Mouse (Mus musculus): ENCODE data around the gene Kif24.

The Kif24 gene

GRCm38 (mm10) chr4:41464345-41465286, at the start of gene Kif24, which contains the start of gene Nudt2:
TSS of gene Kif24 (minus strand) at chr4:41464887.
TSS of gene Nudt2 (plus strand) at chr4:41465151.
- DNase-seq (ENCODE audit: low read depth, low spot score) = peak; percentile 98

DNA sequence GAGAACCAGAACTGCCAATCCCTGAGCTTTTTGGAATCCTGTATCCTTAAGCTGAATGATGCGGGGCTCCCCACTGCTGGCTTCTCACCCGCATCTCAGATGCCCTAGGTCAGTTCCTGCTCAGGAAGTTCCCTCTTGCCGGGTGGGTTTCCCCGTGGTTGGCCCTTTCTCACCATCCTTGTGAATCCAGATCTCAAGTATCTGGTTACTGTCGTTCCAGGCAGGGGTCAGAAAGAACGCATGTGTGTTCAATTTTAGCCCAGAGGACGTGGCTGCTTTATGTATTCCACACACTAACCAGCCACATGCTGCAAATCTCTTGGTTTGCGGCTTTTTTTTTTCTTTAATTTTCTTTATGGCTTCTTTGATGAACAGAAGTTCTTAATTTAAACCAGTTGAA, 49.0 kb upstream of the Kif24 start:
- no peak for DNase-seq (ENCODE audit: low read depth, low spot score)

DNA sequence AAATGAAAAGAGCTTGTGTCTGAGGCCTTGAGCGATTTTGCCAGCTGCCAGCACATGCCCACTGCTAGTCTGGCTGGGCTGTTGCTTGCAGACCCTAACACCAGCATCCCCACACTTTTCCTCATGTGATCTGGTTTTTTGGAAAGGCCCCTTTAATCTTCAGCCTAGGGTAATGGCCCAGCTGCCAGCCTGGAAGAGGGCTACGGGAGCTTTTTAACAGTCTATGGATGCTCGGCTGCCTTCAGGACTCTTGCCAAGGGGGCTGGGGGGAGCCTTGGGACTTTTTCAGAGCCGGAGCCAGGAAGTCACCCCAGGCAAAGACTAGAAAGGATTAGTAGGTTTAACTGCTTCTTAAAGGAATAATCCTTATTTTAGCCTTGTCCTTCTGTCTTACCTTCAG, 48.6 kb upstream of the Kif24 start:
- no peak for DNase-seq (ENCODE audit: low read depth, low spot score)

DNA sequence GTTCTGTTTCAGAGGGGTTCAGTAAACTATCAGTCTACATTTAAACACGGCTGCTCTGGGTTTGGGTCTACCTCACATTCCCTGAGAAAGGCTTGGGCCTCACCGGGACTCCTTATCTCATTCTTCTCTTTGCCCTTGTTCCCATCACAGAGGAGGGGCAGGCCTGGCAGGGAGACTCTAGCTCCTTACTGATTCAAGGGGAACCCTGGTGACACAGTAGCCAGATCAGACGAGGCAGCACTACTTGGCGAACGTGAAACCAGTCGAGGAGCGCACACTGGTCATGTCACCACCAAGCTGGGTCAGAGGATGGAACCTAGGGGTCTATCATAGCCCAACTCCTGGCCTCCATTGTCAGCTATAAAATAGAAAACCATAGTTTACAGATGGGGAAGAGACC, 43.3 kb upstream of the Kif24 start:
- DNase-seq (ENCODE audit: low read depth, low spot score) = no peak

GRCm38 (mm10) chr4:41507326-41507924, 42.7 kb upstream of the Kif24 start:
- DNase-seq (ENCODE audit: low read depth, low spot score) = no peak

GRCm38 (mm10) chr4:41506906-41507305, 42.2 kb upstream of the Kif24 start:
- peak; percentile 57 for DNase-seq (ENCODE audit: low read depth, low spot score)

- no peak for DNase-seq (ENCODE audit: low read depth, low spot score)
These were observed 41.5 kb upstream of the Kif24 start for GRCm38 (mm10) chr4:41506156-41506555.

DNA sequence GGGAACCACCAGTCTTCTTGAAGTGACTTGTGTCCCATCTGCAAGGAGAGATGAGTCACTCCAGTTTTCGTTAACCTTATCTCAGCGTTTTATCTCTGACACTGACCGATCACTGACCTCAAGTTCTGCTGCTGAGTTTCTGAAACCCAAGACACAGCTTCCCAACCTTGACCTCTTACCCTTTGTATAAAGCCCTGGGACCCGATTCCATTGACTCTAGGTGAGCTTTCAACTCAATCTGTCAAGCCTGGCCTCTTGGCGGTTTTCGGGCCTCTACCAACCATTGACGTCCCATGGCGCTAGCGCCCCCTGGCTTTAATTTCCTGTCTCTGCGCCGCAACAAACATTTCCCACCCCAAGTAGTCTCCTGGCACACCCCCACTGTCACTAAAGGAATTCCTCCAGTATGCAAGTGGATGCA, 40.5 kb upstream of the Kif24 start:
- no peak for DNase-seq (ENCODE audit: low read depth, low spot score)

GRCm38 (mm10) chr4:41504325-41504724, 39.6 kb upstream of the Kif24 start:
- no peak for DNase-seq (ENCODE audit: low read depth, low spot score)

DNA sequence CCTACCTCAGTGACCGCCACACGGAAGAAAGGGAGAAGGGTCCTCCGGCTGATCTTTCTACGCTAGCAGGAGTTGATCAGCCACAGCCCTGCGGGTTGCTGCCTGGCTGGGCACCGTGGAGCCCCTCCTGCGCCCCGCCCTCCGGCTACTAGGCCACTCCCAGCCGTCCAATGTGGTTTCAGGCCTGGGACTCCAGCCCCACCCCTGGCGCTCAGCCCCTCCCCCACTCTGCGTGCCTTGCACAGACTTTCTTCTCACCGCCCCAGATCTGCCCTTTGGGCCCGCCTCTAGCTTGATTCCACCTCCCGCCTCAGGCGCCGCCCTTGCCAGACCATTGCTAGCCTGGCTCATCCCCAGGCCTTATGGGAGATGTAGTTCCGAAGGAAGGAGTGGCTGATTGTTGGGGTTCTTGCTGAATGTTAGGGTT, 38.3 kb upstream of the Kif24 start, which contains the start of gene AI464131:
Gene AI464131, minus strand, starts transcription at position 91 of the 427 bp plus-strand sequence.
- DNase-seq (ENCODE audit: low read depth, low spot score) = peak; percentile 97

GRCm38 (mm10) chr4:41502171-41502940, 37.7 kb upstream of the Kif24 start:
- peak; percentile 88 for DNase-seq (ENCODE audit: low read depth, low spot score)

DNA sequence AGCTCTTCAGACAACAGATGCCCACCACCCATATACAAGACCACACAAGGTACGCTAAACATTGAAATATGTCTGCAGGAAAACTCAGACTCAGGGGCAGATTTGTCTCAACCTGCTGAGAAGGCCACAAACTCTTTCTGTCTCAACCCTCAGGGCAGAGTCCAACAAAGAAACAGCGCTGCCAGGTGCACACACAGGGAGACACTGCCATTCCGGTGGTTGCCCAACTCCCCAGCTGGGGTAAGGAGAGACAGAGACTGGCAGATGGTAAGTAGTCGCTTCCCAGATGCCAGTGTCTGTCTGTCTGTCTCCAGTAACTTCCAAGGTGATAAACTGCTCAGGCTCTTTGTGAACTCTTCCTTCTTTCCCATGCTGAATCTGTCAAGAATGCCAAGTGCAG, 36.1 kb upstream of the Kif24 start:
- no peak for DNase-seq (ENCODE audit: low read depth, low spot score)

DNA sequence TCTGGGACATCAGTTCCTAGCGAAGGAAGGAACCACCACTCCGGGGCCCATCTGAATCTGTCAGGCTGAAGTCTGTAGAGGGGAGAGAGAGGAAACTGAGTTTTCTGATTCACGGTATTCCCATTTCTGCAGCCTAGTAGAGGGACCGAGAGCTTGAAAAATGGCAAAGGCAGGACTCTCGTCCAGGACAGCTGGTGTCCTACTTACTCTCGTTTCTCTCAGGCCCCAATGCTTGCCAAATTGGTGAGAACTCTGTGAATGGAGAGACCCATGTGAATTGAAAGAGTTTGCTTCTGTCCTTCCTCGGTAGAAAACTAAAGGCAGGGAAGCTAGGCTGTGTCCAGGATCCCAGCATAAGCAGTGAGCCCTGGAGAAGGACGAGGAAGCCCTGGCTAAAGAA, 34.9 kb upstream of the Kif24 start:
- DNase-seq (ENCODE audit: low read depth, low spot score) = no peak

- DNase-seq (ENCODE audit: low read depth, low spot score) = no peak
These were observed 34.3 kb upstream of the Kif24 start for GRCm38 (mm10) chr4:41498921-41499391.

- DNase-seq (ENCODE audit: low read depth, low spot score) = no peak
These were observed 33.5 kb upstream of the Kif24 start for GRCm38 (mm10) chr4:41497995-41498845.

DNA sequence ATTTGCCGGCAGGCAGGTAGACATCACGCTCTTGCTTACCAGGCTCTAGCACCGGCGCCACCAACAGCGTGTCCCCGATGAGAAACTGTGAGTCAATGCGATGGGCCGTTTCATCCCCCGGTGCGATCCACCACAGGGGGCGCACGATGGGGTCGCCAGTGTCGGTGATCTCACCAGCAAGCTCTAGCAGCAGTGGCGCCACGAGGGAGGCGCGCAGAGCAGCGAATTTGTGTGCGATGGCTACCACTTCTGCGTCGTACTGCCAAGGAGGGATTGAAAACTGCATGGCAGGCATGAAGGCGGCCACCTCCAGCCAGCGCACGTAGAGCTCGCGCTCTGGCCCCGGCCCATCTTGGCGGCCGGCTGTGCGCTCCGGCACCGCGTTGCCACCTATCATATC, 32.9 kb upstream of the Kif24 start:
- no peak for DNase-seq (ENCODE audit: low read depth, low spot score)

DNA sequence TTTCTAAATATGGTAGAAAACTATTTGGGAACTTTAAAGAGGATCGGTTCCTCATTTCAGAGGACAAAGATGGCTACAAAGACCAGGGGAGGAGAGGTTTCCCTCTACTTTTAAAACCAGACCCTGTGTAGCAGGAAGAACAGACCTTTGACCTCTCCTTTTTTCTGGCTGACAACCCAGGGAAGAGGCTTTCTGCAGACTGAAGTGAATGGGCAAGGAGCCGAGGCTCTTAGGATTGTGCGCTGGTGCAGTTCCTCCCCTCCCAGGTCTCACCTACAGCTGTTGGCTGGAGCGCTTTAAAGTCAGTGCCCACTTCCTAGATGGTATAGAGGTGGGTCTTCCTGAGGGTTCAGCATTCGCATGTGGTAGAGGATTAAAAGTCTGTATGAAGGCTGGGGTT, 32.4 kb upstream of the Kif24 start:
- no peak for DNase-seq (ENCODE audit: low read depth, low spot score)

- DNase-seq (ENCODE audit: low read depth, low spot score) = no peak
These were observed 31.2 kb upstream of the Kif24 start for GRCm38 (mm10) chr4:41495850-41496249.

- no peak for DNase-seq (ENCODE audit: low read depth, low spot score)
These were observed 30.4 kb upstream of the Kif24 start for GRCm38 (mm10) chr4:41495076-41495475.

- no peak for DNase-seq (ENCODE audit: low read depth, low spot score)
These were observed 29.7 kb upstream of the Kif24 start for GRCm38 (mm10) chr4:41494378-41494777.
